Mouse (Mus musculus) liver, embryonic 16.5 days (tissue): ENCODE measurements around the gene Mllt3. TPM values are rescaled to one million over a fixed set of nuclear protein-coding genes. Genes with fewer than 3 reads are reported as not detected.

Source experiments
- ATAC-seq: fragments of 200-750 bp; cut with Nextera tagmentation; 2 replicates; pipeline ENCODE4 v1.8.0; 2017; ENCODE audit warnings: low read depth, mild to moderate bottlenecking, moderate number of reproducible peaks, moderate library complexity
- H3K27ac ChIP-seq: fragments of 300-500 bp; sonication (generic); 2 replicates; pipeline ENCODE4 v1.5.1; 2014; ENCODE audit warnings: mild to moderate bottlenecking, low read length
- H3K27me3 ChIP-seq: fragments of 300-500 bp; sonication (generic); 2 replicates; pipeline ENCODE4 v1.6.1; 2014; ENCODE audit warnings: low read depth, low read length, mixed read lengths; ENCODE audit not compliant: control insufficient read depth, insufficient read depth
- H3K36me3 ChIP-seq: fragments of 300-500 bp; sonication (generic); 2 replicates; pipeline ENCODE4 v1.6.1; 2014; ENCODE audit warnings: mild to moderate bottlenecking; ENCODE audit not compliant: control insufficient read depth, insufficient read depth
- H3K4me1 ChIP-seq: fragments of 300-500 bp; sonication (generic); 2 replicates; pipeline ENCODE4 v1.6.1; 2014; ENCODE audit warnings: low read depth, low read length, mixed read lengths; ENCODE audit not compliant: control insufficient read depth
- H3K4me2 ChIP-seq: fragments of 300-500 bp; sonication (generic); 2 replicates; pipeline ENCODE4 v1.6.1; 2014; ENCODE audit warnings: low read depth, low read length, mixed read lengths
- H3K4me3 ChIP-seq: fragments of 300-500 bp; sonication (generic); 2 replicates; pipeline ENCODE4 v1.5.1; 2014; ENCODE audit warnings: low read depth, mild to moderate bottlenecking, low read length
- H3K9ac ChIP-seq: fragments of 300-500 bp; sonication (generic); 2 replicates; pipeline ENCODE4 v1.6.1; 2014; ENCODE audit warnings: low read depth, low read length
- H3K9me3 ChIP-seq: fragments of 300-500 bp; sonication (generic); replicated peaks from 2 replicates; pipeline ENCODE4 v1.6.1; 2016; ENCODE audit warnings: low read length; ENCODE audit not compliant: control insufficient read depth
- WGBS: fragments of 180-500 bp; shearing (Covaris S2); extraction: QIAGEN DNeasy Blood & Tissue Kit; methylation state at CpG from one replicate; pipeline ENCODE4 v1.1.7; 2014; ENCODE audit not compliant: insufficient replicate concordance; 5-methylcytosine and 5-hydroxymethylcytosine counted together
- polyA plus RNA-seq: library from polyadenylated mRNA; unstranded; fragments of >200 nt; fragmentation: Nextera tagmentation; extraction: Ambion mirVana; gene quantifications from 2 replicates; pipeline ENCODE4 v1.2.1, GENCODE M21; 2015

The Mllt3 gene
- polyA plus RNA-seq, 1 experiment from 2014 or later: 83.5 TPM

DNA sequence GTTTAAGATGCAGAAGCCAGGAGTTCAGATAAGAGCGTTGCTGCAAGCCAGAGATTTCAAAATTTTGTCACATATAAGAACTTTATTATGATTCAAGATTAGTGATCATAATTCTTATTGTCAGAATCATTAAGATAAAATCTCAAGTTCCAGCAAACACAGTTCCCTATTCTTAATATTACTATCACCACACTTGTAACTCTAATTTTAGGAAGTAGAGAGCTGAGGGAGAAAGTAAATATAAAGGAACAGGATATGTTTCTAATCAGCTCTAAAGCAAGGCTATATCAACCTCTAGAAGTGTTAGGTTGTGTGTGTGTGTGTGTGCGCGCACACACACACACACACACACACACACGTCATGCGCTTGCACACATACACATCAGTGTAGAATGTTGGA is 170.0 kb downstream of the Mllt3 start:
- Histone ChIP-seq H3K9me3 (no peaks in the 10 kb centered on the region), H3K4me1 (no peaks in the 10 kb centered on the region; the same call in none of the 2 replicates), H3K4me2 (no peak overlapping the region), H3K9ac (no peak overlapping the region), H3K27me3 (no peaks in the 10 kb centered on the region), H3K4me3 (no peak overlapping the region), H3K36me3 (no peaks in the 10 kb centered on the region), H3K27ac (no peak overlapping the region)
- 60% methylated on average over 5 of the region's 5 CpGs for WGBS
- ATAC-seq: no peak

- Histone ChIP-seq H3K27me3 (no peaks in the 10 kb centered on the region), H3K4me3 (no peak overlapping the region), H3K4me1 (no peaks in the 10 kb centered on the region; the same call in none of the 2 replicates), H3K9me3 (no peaks in the 10 kb centered on the region), H3K27ac (no peak overlapping the region), H3K9ac (no peak overlapping the region), H3K4me2 (no peak overlapping the region), H3K36me3 (no peaks in the 10 kb centered on the region)
- no peak for ATAC-seq
- 66% methylated on average over 5 of the region's 5 CpGs for WGBS
Observed at GRCm38 (mm10) chr4:87860723-87861122, 172.4 kb downstream of the Mllt3 start.

GRCm38 (mm10) chr4:87859148-87859547 is 174.0 kb downstream of the Mllt3 start:
- Histone ChIP-seq H3K4me3 (no peak overlapping the region), H3K27me3 (no peaks in the 10 kb centered on the region), H3K27ac (no peak overlapping the region), H3K4me1 (no peaks in the 10 kb centered on the region; the same call in 1 of the 2 replicates), H3K9ac (no peak overlapping the region), H3K9me3 (no peaks in the 10 kb centered on the region), H3K36me3 (no peaks in the 10 kb centered on the region), H3K4me2 (no peak overlapping the region)
- WGBS: 15% methylated on average over 4 of the region's 4 CpGs
- no peak for ATAC-seq

DNA sequence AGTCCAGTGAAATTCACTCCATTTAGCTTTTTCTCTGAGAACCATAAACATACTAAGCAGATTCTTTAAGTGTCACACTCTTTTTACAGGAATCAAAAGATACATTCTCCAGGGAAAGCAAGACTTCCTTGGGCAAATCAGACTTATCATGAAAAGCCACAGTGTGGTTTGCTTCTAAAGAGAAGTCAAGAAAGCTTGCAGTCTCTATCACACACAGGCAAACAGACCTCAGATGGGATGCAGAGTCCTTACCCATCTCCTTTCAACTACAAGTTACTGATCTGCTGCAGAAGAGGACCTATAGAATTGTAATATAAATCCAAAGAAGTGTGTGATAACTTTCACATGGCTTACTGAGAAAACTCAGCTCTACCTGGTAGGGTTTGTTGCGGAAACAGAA is 175.2 kb downstream of the Mllt3 start:
- no peak overlapping the region for H3K27ac ChIP-seq
- no peak overlapping the region for H3K4me2 ChIP-seq
- ATAC-seq: no peak
- H3K36me3 ChIP-seq: no peaks in the 10 kb centered on the region
- WGBS: 82% methylated on average over 1 of the region's 1 CpGs
- H3K27me3 ChIP-seq: no peaks in the 10 kb centered on the region
- H3K9me3 ChIP-seq: no peaks in the 10 kb centered on the region
- H3K4me3 ChIP-seq: no peak overlapping the region
- H3K4me1 ChIP-seq: no peaks in the 10 kb centered on the region; the same call in 1 of the 2 replicates
- H3K9ac ChIP-seq: no peak overlapping the region

DNA sequence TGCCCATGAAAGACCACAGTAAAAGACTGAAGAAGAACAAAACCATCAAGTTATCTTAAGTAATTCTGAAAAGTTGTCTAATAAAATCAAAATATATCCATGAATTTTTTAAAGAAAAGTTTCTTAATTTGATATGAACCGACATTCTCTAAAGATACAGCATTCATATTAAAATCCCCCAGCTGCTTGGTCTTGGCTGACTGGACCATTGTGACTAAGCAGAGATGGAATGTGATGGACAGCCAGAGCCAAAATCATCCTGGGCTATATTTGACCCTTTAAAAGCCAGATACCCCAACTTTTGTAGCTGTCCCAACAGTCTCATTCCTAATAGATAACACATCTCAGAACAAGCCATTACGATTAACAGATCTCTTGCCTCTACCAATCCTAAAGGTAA is 180.7 kb downstream of the Mllt3 start:
- no peak overlapping the region for H3K27ac ChIP-seq
- H3K9me3 ChIP-seq: no peaks in the 10 kb centered on the region
- H3K9ac ChIP-seq: no peak overlapping the region
- ATAC-seq: no peak
- no peaks in the 10 kb centered on the region for H3K4me1 ChIP-seq
- H3K36me3 ChIP-seq: no peaks in the 10 kb centered on the region
- H3K27me3 ChIP-seq: no peaks in the 10 kb centered on the region
- no peak overlapping the region for H3K4me2 ChIP-seq
- no peak overlapping the region for H3K4me3 ChIP-seq
- WGBS: 71% methylated on average over 2 of the region's 2 CpGs

DNA sequence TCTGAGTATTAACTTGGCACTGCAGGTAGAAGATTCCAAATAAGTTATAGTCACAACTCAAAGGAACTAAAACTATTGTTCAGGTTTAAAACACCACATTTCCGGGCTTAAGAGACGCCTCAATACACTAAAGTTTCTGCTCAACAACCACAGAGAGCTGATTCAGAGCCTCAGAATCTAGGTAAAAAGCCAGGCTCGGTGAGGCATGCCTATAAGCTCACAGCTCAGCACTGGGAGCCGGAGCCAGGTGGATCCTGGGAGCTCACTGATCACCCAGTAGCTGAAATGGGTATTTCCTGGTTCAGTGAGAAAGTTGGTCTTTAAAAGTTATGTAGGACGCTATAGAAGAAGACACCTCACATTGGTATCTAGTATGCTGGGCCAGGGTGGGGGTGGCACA is 183.1 kb downstream of the Mllt3 start:
- 79% methylated on average over 5 of the region's 5 CpGs for WGBS
- Histone ChIP-seq H3K27me3 (no peaks in the 10 kb centered on the region), H3K4me1 (no peaks in the 10 kb centered on the region), H3K9ac (no peak overlapping the region), H3K36me3 (no peaks in the 10 kb centered on the region), H3K27ac (no peak overlapping the region), H3K4me3 (no peak overlapping the region), H3K4me2 (no peak overlapping the region), H3K9me3 (no peaks in the 10 kb centered on the region)
- ATAC-seq: no peak

GRCm38 (mm10) chr4:87844668-87845210 is 188.4 kb downstream of the Mllt3 start:
- Histone ChIP-seq H3K9me3 (no peaks in the 10 kb centered on the region), H3K4me2 (no peak overlapping the region), H3K27me3 (no peaks in the 10 kb centered on the region), H3K4me1 (peaks cover 2% of the 10 kb centered on the region; the same call in 1 of the 2 replicates), H3K9ac (no peak overlapping the region), H3K36me3 (no peaks in the 10 kb centered on the region), H3K4me3 (no peak overlapping the region), H3K27ac (no peak overlapping the region)
- WGBS: 62% methylated on average over 6 of the region's 6 CpGs
- no peak for ATAC-seq

DNA sequence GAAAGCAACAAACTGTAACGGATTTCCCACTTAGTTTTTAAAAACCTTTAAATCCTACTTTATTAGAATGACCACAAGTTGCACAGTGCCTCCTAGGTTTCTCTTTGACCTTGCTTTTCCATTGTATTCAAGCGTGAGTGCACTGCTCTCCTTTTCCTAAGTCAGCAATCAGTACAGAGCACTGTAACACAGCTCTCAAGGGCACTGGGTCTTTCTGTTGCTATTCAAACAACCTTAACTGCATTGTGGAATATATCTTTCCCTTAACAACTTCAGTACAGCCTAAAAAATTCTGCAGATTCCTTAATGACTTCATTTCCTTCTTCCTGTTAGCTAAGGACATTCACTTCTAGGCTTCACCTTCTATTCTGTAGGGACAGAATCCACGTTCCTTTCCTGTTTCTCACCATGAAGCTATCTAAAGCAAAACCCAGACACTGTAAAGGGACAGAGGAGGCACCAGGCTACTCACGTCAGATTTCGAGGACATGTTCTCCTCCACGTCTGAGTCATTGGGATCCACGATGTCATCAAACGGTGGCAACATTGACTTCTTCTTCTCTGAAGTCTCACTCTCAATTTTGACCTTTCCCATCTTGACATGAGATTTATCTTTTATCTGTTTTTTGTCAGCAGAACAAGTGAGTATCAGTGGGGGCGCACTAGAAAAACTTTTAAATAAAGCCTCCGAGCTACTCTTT is 192.8 kb downstream of the Mllt3 start:
- WGBS: 78% methylated on average over 10 of the region's 10 CpGs

GRCm38 (mm10) chr4:87838716-87839115 is 194.4 kb downstream of the Mllt3 start:
- no peak overlapping the region for H3K4me3 ChIP-seq
- H3K9me3 ChIP-seq: no peaks in the 10 kb centered on the region
- no peak for ATAC-seq
- no peak overlapping the region for H3K4me2 ChIP-seq
- no peak overlapping the region for H3K27ac ChIP-seq
- peaks cover 12% of the 10 kb centered on the region for H3K4me1 ChIP-seq
- H3K36me3 ChIP-seq: no peaks in the 10 kb centered on the region
- no peak overlapping the region for H3K9ac ChIP-seq
- whole genome bisulfite sequencing: 82% methylated on average over 1 of the region's 1 CpGs
- H3K27me3 ChIP-seq: no peaks in the 10 kb centered on the region

More for the DNA sequence above, 192.8 kb downstream of the Mllt3 start:
- no peak overlapping the region for H3K27ac ChIP-seq
- H3K9ac ChIP-seq: no peak overlapping the region
- no peaks in the 10 kb centered on the region for H3K36me3 ChIP-seq
- no peak overlapping the region for H3K4me3 ChIP-seq
- no peak for ATAC-seq
- H3K9me3 ChIP-seq: no peaks in the 10 kb centered on the region
- no peak overlapping the region for H3K4me2 ChIP-seq
- peaks cover 15% of the 10 kb centered on the region for H3K4me1 ChIP-seq
- no peaks in the 10 kb centered on the region for H3K27me3 ChIP-seq
